Mouse (Mus musculus) erythroblast, embryonic 14.5 days (primary cell): ENCODE measurements around the gene Agap1.

Experiments used
- GATA1 ChIP-seq: IDR thresholded peaks from 2 replicates; pipeline ENCODE4 v1.6.1; 2012; ENCODE audit warnings: low read length, inconsistent platforms, mixed read lengths
- TAL1 ChIP-seq: IDR thresholded peaks from 3 replicates; pipeline ENCODE4 v1.6.1; 2012; ENCODE audit warnings: low read length, inconsistent platforms, mixed read lengths

GRCm38 (mm10) chr1:89891400-89891799 is 436.8 kb downstream of the Agap1 start:
- TF ChIP-seq GATA1 (no peak), TAL1 (no peak)
